Mouse (Mus musculus): Measurements from ENCODE around the gene Fem1b.

GRCm38 (mm10) chr9:62817099-62817571 is 5.4 kb upstream of the Fem1b start:
- no peak for TF ChIP-seq POLR2A (IDR thresholded peaks at IDR 0.05; ENCODE audit: control insufficient read depth, low read depth, low read length)
- no peak for TF ChIP-seq CTCF (IDR thresholded peaks at IDR 0.05; ENCODE audit: control insufficient read depth, insufficient read depth, insufficient replicate concordance, low read depth, low read length)
